Mouse (Mus musculus): ENCODE data around the gene Gm45844.
"Not testable (repeated sequence)": the region's sequence is repeated elsewhere in the genome, so short reads cannot be mapped to it uniquely, and the experiment has no call there.

Gm45844 gene

GRCm38 (mm10) chr7:7277966-7278567 lies at the start of gene Gm45844:
Gene Gm45844, minus strand, starts transcription at chr7:7278289.
- DNase-seq = peak; percentile 89 to 94

- peak; percentile 55 to 57 for DNase-seq
These were observed 17.5 kb upstream of the Gm45844 start for GRCm38 (mm10) chr7:7295595-7295994.

- DNase-seq = no peak
These were observed 3.3 kb upstream of the Gm45844 start for GRCm38 (mm10) chr7:7281383-7281782.

- peak; percentile 56 to 72 for DNase-seq
These were observed 533 bp downstream of the Gm45844 start for GRCm38 (mm10) chr7:7277556-7277955.

GRCm38 (mm10) chr7:7247228-7247627 lies 30.9 kb downstream of the Gm45844 start, which contains the start of gene Vmn2r29:
Gene Vmn2r29, minus strand, starts transcription at chr7:7247328.
- DNase-seq = not testable (repeated sequence)

GRCm38 (mm10) chr7:7209313-7210151 lies 68.6 kb downstream of the Gm45844 start, which contains the start of gene Zfp772:
Gene Zfp772, minus strand, starts transcription at chr7:7209998.
- peak; percentile 53 to 55 for DNase-seq

- DNase-seq = peak; percentile 75 to 79
These were observed 89.7 kb downstream of the Gm45844 start for GRCm38 (mm10) chr7:7188191-7188942.

GRCm38 (mm10) chr7:7187417-7188190 lies 90.5 kb downstream of the Gm45844 start:
- DNase-seq = no peak

- DNase-seq = no peak
These were observed 92.2 kb downstream of the Gm45844 start for GRCm38 (mm10) chr7:7185897-7186296.

- DNase-seq = peak; percentile 58 to 69
These were observed 106.6 kb downstream of the Gm45844 start, which contains the start of gene Zfp418 for GRCm38 (mm10) chr7:7171227-7172147. Gene Zfp418, plus strand, starts transcription at chr7:7171330.
